Mouse (Mus musculus) layer of hippocampus, adult 18-20 months (tissue): ENCODE results near the gene Deaf1. TPM values are rescaled to one million over a fixed set of nuclear protein-coding genes. Genes with fewer than 3 reads are reported as not detected.
"Not testable (repeated sequence)": the region's sequence is repeated elsewhere in the genome, so short reads cannot be mapped to it uniquely, and the experiment has no call there.

ENCODE experiments used
- DNase-seq, 2 experiments: peaks; one replicate each; pipeline ENCODE4 v3.0.0; 2022; ENCODE audit warnings: low spot score in 2 of 2
- total RNA-seq, 2 experiments: library from RNA; stranded (reverse); gene quantifications; 2 replicates each; pipeline ENCODE4 v1.2.3; 2021

Gene Deaf1
- total RNA-seq, 2 experiments from 2014 or later: 66.3 to 79.6 TPM

GRCm38 (mm10) chr7:141264761-141265410, 62.6 kb downstream of the Deaf1 start:
- DNase-seq: no peak

GRCm38 (mm10) chr7:141264041-141264700, 63.3 kb downstream of the Deaf1 start:
- no peak for DNase-seq

GRCm38 (mm10) chr7:141263640-141264039, 63.9 kb downstream of the Deaf1 start:
- no peak for DNase-seq

GRCm38 (mm10) chr7:141261480-141261879, 66.0 kb downstream of the Deaf1 start:
- no peak for DNase-seq

- DNase-seq: no peak
Measured at GRCm38 (mm10) chr7:141256159-141256558, 71.3 kb downstream of the Deaf1 start.

GRCm38 (mm10) chr7:141250486-141250885, 77.0 kb downstream of the Deaf1 start:
- DNase-seq: not testable (repeated sequence)

Other genes with a start within 250 kb of the Deaf1 start
- gene Pkp3, start 249.5 kb downstream of the Deaf1 start, total RNA-seq: not detected
- 1 to 10 TPM; 1.9 to 2.1 TPM for gene Sigirr, start 227.1 kb downstream of the Deaf1 start, total RNA-seq
- gene Ano9, start 209.9 kb downstream of the Deaf1 start, total RNA-seq: not detected
- 10 to 100 TPM; 47.4 to 50.6 TPM for gene Ptdss2, start 205.3 kb downstream of the Deaf1 start, total RNA-seq
- gene Rnh1, start 154.8 kb downstream of the Deaf1 start, total RNA-seq: 10 to 100 TPM; 35.5 to 45.9 TPM
- gene Hras, start 133.7 kb downstream of the Deaf1 start, total RNA-seq: 100 to 1,000 TPM; 201 TPM
- gene Lrrc56, start 133.5 kb downstream of the Deaf1 start, total RNA-seq: 1 to 10 TPM; 4.3 to 4.5 TPM
- not detected for gene Lmntd2, start 113.6 kb downstream of the Deaf1 start, total RNA-seq
- 1 to 10 TPM in 1 of 2 experiments, under 1 TPM in 1; 0.71 to 1.5 TPM for gene Rassf7, start 111.8 kb downstream of the Deaf1 start, total RNA-seq
- gene Phrf1, start 98.9 kb downstream of the Deaf1 start, total RNA-seq: 10 to 100 TPM; 76.9 to 78.8 TPM
- gene Irf7, start 61.2 kb downstream of the Deaf1 start, total RNA-seq: 1 to 10 TPM in 1 of 2 experiments, under 1 TPM in 1; 0.46 to 1.2 TPM
- gene Cdhr5, start 50.9 kb downstream of the Deaf1 start, total RNA-seq: not detected
- not detected for gene Sct, start 48.6 kb downstream of the Deaf1 start, total RNA-seq
- gene Drd4, start 35.7 kb downstream of the Deaf1 start, total RNA-seq: not detected
- 10 to 100 TPM; 29.2 to 30.5 TPM for gene Tmem80, start within 50 bp of the Deaf1 start, total RNA-seq
- gene Eps8l2, start 11.2 kb upstream of the Deaf1 start, total RNA-seq: 1 to 10 TPM; 5.0 to 9.0 TPM
- gene Taldo1, start 64.5 kb upstream of the Deaf1 start, total RNA-seq: 100 to 1,000 TPM; 122 to 125 TPM
- 10 to 100 TPM; 37.7 to 39.9 TPM for gene Gatd1, start 86.4 kb upstream of the Deaf1 start, total RNA-seq
- 100 to 1,000 TPM; 265 to 270 TPM for gene Cend1, start 101.8 kb upstream of the Deaf1 start, total RNA-seq
- gene Slc25a22, start 110.2 kb upstream of the Deaf1 start, total RNA-seq: 100 to 1,000 TPM; 319 to 320 TPM
- 1 to 10 TPM in 1 of 2 experiments, under 1 TPM in 1; 0.69 to 1.1 TPM for gene Pidd1, start 116.3 kb upstream of the Deaf1 start, total RNA-seq
- 100 to 1,000 TPM; 557 to 573 TPM for gene Rplp2, start 119.7 kb upstream of the Deaf1 start, total RNA-seq
- gene Pnpla2, start 127.5 kb upstream of the Deaf1 start, total RNA-seq: 10 to 100 TPM; 29.9 to 35.6 TPM
- gene Cracr2b, start 133.4 kb upstream of the Deaf1 start, total RNA-seq: 1 to 10 TPM; 3.3 TPM
- 10 to 100 TPM; 24.2 to 26.0 TPM for gene Cd151, start 139.7 kb upstream of the Deaf1 start, total RNA-seq
- 10 to 100 TPM; 39.2 to 42.8 TPM for gene Polr2l, start 147.4 kb upstream of the Deaf1 start, total RNA-seq
- gene Tspan4, start 147.6 kb upstream of the Deaf1 start, total RNA-seq: 10 to 100 TPM; 11.3 to 11.7 TPM
- 10 to 100 TPM; 72.6 to 76.2 TPM for gene Chid1, start 212.2 kb upstream of the Deaf1 start, total RNA-seq
- 100 to 1,000 TPM; 233 to 238 TPM for gene Ap2a2, start 234.5 kb upstream of the Deaf1 start, total RNA-seq